Mouse (Mus musculus): ENCODE data around the gene Entpd1.

Entpd1 gene

DNA sequence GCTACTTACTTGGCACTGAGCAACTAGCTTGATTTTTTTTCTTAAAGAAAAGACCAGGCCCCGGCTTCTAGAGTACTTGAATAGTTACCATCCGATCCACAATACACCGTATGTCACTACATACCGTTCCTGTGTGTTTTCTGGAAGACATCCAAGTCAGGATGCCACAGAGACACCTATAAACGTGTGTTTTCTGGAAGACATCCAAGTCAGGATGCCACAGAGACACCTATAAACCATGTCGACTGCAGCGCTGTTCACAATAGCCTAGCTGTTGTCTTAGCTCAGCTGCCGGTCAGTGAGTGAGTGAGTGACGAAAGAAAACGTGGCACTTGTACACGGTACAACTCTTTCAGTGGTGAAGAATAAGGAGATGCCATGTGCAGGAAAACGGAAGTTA is 13.8 kb downstream of the Entpd1 start:
- in situ Hi-C loops (cut with MboI, MseI) = no loop called here

DNA sequence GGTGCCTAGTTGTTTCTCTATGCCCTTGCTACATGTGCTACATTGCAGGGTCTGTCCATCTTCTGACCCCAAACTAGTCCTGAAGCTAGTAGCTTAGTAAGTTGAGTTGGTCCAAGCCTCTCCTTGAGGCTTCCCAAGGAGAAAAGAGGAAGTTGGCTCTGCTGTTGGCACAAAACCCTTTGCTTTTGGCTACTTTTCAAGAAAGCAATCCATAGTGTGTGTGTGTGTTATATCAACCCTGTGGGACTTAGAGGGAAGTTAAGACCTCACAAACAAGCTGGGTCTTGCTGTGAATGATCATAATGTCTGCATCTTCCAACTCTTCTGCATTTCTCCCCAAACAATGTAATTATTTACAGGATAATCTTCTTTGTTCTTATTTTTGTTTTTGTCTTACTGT is 16.8 kb downstream of the Entpd1 start:
- in situ Hi-C loops (cut with MboI, MseI) = no loop called here

DNA sequence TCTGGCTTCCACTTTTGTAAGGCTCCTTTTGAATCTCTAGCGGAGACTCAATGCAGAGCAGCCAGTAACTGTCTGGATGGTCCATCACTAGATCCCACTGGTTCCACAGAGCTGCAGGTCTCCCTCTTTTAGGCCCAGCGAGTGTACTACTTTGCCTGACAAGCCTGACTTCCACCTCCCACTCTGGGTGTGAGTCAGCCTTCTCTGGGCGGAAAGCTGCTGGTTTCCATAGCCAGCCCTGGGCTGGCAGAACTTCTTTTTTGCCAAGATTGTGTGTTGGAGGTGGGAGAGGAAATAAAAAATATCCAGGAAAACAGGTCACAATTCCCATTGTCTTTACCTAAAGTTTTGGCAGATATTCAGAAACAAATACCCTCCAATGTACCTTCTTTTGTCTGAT is 17.9 kb downstream of the Entpd1 start:
- in situ Hi-C loops (cut with MboI, MseI) = no loop called here

DNA sequence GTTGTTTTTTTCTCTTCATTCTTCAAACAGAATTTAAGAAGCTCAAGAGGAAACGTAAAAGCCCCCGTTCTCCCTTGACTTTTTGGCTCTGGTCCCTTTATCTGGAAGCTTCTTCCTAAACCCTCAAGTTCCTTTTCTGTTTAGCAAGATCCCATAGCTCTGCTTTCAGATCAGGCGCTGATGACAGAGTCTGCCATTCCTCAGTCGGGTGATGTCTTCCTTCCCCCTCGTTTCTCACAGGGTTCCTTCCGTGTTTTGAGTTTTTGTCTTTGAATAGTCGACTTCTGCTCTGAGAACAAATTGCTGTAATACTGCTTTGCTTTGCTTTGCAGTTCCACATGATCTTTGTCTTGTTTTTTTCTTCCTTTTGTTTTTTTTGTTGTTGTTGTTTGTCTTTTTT is 18.4 kb downstream of the Entpd1 start:
- in situ Hi-C loops (cut with MboI, MseI) = no loop called here

DNA sequence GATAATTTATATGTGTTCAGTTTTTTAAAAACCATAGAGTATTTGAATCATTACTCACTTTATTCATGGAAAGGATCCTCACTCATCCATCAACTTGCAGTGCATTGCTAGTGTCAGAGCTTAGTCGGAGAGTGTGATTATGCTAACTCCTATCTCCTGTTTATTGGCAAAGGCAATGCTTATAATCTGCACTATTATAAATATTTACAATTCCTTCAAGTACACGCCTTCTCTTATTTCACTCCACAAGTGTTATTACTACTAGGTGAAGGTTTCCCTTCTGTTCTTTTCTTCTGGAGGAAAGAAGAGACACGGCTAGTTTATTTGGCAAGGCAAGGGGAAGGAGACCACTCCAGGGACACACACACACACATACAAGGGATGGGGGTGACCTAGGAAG is 20.0 kb downstream of the Entpd1 start:
- in situ Hi-C loops (cut with MboI, MseI) = no loop called here

DNA sequence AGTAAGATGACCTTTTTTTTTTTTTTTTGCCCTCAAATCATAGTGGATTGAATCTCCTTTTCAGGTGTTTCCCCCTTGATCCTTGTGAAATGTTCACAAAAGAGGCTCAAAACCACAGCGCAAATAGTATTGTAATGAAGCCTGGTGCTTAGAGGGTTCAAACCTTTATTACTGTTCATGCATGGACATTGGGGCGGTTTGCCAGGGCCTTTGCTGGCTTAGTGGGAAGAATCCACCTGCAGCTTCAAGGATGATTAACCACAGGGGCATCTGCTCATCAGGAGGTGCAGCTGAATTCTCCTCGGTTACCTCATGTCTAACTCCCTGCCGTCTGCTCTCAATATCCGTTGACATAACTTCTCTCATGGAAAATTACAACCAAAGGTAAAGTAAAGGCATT is 20.5 kb downstream of the Entpd1 start:
- in situ Hi-C loops (cut with MboI, MseI) = no loop called here

DNA sequence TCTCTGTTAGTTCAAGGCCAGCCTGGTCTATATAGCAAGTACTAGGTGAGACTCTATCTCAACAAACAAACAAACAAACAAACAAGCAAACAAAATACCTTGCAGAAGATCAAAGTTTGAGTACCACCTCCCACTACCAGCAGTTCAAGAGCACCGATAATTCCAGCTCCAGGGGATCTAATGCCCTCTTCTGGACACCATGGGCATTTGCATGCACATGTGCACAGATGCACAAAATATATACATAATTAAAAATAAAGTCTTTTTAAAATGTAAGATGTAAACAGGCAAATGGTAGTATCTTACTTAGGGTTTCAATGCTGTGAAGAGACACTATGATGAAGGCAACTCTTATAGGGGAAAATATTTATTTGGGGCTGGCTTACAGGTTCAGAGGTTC is 21.0 kb downstream of the Entpd1 start:
- in situ Hi-C loops (cut with MboI, MseI) = no loop called here

DNA sequence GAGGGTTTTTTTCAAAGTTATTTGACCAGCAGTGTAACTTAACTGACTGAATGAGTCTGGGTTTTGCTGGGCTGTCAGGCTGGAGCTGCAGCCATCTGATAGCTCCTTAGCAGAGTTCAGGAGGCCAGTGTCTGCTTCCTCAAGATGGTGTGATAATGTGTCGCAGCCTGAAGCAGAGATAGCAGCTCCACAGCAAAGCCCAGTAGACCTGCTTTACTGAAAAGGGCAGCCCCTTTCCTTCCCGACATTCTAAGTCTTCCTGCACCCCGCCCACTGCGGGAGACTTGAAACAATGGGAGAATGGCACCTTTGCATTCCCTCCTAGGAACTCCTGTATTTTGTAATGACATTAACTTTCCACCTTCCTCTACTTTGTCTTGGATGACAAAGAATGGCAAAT is 24.9 kb downstream of the Entpd1 start:
- in situ Hi-C loops (cut with MboI, MseI) = no loop called here

DNA sequence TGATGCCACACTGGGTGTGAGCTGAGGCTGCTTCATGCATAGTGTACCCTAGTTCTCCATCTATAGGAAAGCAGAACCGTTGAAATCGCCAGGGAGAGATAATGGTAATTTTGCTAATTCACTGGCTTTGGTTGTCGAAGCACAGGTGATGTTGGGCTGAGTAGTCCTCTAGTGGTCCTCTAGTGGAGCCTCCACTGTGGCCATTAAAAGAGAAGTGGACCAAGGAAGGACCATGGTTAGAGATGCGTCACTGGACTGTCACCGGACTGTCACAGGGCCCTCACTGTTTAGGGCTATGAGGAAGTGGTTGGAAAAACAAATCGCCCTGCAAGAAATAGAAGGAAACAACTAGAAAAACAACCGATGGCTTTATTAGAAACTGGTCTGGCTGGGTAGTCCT is 25.4 kb downstream of the Entpd1 start:
- in situ Hi-C loops (cut with MboI, MseI) = no loop called here

DNA sequence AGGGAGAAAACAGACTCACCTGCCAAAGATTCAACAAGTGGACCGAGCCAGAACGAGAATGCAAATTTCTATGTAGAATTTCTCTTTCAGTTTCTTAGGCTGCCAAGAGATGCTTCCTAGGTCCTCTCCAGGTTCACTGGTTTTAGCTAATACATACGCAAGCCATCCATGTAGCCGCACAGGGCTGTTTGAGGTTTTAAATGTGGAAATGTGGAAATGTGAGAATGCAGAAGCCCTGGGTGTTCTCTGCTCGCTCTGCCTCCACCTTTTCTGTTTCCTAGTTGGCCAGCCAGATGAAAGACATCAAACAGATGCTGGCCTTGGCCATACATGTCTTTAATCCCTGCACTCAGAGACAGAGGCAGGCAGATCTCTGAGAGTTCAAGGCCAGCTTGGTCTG is 26.4 kb downstream of the Entpd1 start:
- in situ Hi-C loops (cut with MboI, MseI) = no loop called here

DNA sequence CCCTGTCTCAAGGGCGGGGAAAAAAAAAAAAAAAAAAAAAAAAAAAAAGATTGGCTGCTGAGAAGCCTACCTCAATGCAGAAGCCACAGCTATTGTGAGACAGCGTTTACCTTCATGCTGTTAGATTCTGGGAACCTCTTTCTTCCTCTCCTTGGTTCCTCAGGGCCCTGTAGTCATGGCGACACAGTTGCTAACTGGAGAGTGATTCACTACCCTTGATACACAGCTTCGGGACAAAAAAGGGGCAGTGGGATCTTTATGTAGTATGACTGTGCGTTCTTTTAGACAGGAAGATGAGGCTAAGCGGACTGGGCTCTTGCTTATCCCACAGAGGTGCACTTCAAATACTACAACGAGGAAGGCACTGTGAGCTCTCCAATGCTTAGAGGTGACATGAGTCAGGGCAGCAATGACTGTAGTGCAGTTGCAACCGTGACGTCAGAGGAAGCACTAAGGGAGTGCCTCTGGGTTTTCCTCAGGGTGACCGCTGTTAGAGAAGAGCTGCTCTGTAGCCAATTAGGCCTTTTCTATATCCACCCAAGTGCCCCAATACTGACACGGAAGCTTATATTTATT is 27.7 kb downstream of the Entpd1 start:
- in situ Hi-C loops (cut with MboI, MseI) = no loop called here

DNA sequence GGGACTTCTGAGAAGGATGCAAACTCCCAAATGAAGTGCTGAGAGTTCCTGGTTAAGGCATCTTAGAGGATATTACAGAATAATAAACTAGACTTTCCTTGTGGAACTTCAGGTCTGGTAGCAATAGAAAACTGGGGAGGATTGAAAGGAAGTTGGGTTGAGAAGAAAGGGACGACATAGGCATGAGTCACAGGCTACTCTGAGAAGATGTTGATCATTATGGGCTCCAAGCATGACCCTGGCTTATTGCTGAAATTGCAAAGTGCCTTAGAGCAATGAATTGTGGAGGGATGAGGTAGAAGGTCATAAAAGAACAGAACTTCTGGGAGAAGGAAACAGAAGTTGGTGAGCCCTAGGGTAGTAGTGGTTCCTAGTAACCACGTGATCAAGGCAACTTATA is 28.6 kb downstream of the Entpd1 start:
- in situ Hi-C loops (cut with MboI, MseI) = no loop called here

DNA sequence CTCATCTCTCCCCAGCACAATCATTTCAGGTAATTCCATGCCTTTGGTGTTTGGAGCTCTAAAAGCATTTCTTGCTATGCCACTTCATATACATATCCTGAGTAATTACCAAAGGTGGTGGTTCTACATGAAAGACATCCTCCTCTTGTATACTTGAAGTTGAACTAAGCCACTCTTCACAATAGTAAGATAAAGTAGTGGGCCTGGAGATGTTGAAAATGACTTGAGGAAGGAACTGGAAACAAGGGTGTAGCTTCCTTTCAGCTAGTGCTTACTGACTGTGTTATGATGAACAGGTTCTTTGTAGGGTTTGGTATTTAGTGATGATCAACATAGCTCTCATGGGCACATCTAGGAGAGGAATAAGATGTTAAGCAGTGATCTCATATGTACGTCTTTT is 31.7 kb downstream of the Entpd1 start:
- in situ Hi-C loops (cut with MboI, MseI) = no loop called here

DNA sequence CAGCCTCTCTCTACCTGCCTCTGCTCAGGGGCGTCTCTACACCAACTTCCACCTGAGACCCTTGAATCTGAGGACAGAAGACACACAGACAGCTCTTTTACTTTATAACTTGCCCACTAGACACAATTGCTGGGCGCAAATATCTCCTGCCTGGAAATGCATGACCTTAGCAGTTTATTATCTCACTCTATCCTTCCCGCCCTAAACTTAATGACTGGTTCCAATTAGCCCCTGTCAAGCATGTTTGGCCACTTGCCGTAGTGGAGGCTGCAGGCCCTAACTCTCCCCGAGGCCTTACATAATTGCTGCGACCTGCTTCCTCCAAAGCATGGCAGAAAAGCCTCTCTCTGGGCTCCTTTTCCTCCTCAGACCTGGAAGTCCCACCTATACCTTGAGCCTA is 34.2 kb downstream of the Entpd1 start:
- in situ Hi-C loops (cut with MboI, MseI) = no loop called here

DNA sequence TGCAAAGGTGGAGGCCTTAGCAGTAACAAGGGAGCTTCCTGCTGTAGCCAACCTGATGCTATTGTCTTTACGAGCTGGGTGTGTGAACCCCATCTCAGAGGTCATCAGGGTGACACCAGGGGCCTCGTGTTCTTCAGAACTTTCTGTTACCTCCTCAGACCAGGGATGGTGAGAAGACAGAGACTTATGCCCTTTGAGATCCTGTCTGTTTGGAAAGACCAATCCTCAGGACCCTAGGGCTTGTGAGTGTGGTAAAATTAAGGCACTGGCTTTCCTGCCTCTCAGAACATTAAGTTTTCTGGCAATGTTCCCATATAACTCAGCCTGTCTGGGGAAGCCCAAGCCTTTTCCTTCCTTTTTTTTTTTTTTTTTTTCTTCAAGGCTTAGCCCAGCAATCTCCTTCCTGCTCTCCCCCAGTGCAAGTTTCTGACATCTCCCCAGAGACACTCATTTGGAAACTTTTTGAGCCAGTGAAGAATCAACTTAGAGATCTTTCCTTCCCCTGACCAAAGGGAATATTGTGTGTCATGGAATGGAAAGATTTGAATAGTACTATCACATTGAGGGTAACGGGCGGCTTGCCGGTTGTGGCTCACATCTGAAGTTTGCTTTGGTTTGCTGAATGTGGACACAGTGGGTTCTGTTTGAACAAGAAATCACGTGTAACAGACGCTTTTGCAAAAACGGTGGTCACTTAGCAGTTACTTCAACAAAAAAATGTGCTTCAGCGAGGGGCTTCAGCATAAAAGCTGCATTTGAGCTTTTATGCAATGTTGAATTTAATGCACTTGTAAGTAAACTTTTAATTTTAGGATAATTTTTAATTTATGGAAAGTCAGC is 35.4 kb downstream of the Entpd1 start:
- in situ Hi-C loops (cut with MboI, MseI) = no loop called here

DNA sequence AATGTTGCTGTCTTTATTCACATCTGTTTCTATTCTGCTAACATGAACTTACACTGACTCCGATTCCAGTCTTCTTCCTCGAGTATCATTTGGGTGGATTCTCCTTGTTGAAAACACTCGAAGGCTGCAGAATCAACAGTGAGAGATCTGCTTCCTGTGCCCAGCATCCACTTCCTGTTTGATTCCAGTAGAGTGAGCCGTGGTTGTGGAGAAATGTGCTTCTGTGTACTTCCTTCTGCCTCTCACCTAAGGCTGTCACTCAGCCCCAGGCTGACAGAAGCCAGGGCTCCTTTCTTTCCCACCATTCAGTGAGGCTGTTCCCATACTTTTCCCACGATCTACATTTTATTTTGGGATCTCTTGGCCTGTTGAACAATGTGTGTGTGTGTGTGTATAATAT is 37.9 kb downstream of the Entpd1 start:
- in situ Hi-C loops (cut with MboI, MseI) = no loop called here

DNA sequence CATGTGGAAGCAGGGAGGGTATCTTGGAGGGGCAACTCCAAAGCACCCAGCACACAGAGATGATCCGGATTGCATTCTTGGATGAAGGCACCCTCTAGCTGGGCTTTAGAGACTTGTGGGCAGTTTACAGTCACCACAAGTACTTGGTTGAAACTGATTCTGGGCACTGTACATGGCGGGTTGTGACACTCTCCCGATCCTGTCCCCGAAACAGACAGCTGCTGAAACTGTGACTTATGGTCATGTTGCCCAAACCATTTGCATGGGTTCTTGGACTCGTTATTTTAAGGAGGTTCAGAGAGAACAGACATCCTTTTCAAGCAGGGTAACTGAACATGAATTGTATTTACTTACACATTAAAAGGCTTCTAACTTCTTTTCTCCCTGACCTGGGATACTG is 44.0 kb downstream of the Entpd1 start:
- in situ Hi-C loops (cut with MboI, MseI) = no loop called here

DNA sequence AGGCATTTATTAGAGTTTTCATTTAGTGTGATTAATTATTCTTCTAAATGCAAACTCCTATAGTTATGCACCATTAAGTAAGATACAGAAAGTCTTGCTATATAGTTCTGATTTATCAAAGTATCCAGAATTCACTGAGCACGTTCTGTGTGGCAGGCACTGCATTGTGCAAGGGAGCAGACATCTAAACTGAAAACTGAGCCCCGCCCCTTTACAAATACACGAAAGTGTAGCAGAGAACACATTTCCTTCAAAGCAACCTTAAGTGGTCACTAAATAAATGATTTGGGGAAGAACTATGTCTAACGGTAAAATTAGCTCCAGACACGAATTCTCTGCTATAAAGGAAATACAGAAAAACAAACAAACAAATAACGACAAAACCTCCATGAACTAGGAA is 46.1 kb downstream of the Entpd1 start:
- in situ Hi-C loops (cut with MboI, MseI) = no loop called here

DNA sequence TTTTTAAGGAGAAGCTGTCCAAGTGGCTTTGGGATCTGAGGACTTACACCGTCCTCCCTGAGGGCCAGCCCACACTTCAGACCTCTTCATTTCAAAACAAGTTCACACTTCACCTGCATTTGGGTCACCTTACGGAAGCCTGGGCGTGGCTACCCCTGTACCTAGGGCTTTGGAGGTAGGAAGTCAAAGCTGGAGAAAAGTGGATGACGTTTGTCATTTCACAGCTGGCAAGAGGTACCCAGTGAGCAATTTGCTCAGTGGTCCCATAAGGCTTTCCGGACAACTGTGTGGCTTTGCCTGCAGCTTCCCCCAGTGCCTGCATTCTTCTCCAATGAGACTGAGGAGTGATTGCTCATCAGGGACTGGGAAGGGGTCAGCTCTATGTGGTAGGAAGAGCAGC is 46.8 kb downstream of the Entpd1 start:
- in situ Hi-C loops (cut with MboI, MseI) = no loop called here

DNA sequence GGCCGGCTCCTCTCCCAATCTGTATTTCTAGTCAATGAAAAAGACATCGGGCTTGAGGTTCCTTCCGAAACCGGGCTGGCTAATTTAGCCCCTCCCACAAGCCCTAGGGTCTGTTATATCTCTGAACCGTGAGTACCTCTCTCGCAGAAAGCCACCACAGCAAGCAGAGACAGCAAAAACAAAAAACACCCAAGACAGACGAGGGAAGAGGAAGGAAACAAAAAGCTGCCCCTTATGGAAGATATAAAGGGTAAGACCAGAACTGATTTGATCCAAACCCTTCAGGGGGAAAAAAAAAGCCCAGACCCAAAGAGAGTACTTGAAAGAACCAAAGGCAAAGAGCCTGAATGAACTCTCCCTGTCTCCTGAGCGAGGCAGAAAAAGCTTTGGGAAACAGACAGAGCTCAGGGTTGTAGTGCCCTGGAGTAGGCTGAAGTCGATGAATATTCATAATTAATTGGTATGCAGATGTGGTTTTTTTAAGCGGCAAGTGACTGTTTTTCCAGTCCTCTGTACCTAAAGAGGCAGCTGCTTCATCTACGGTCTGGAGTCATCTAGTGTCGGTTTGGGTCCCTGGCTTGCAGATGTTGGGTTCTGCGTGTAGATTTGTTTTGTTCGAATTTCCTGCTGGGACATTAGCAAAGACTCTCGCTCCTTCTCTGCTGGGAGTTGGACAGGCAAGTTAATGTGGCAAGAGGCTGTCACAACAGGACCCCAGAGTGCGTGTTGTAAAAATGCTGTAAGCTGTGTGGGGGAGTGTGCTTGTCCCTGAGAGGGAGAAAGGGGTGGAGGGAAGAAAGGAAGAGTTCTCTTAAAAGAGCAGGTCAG is 47.7 kb downstream of the Entpd1 start:
- in situ Hi-C loops (cut with MboI, MseI) = no loop called here

DNA sequence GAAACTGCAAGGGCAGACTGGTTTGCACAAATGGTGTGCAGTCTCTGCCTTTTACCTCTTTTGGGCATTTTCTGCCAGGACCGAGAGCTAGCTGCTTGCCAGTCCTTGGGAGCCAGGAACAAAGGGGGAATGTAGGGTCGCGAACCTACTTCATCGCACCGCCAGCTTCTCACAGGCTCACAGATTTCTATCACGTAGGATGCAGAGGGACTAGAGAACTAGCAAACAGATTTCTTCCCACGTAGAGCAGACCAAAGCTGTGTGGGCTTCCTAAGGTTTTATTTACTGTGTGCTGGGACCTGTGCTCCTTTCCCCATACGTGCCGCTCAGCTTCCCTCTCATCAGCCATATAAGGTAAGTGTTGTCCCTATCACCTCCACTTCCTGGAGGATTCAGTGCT is 48.3 kb downstream of the Entpd1 start:
- in situ Hi-C loops (cut with MboI, MseI) = no loop called here

DNA sequence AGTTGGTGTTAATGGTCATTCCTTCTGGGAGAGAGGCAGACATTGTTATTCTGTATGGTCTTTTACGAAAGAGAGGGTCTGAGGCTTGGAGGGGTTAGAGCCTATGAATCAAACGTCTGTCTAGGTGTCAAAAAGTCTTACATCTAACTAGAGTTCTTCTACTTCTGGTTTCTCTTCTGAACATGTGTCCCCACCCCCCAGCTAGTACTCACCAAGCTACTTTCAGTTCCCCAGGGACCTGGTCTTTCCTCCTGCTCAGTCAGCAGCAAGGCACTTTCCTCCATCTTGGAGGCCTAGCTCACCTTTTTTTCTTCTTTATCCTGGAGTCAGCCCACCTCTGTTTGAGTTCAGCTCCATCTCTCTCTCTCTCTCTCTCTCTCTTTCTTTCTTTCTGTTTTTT is 48.9 kb downstream of the Entpd1 start:
- in situ Hi-C loops (cut with MboI, MseI) = no loop called here

DNA sequence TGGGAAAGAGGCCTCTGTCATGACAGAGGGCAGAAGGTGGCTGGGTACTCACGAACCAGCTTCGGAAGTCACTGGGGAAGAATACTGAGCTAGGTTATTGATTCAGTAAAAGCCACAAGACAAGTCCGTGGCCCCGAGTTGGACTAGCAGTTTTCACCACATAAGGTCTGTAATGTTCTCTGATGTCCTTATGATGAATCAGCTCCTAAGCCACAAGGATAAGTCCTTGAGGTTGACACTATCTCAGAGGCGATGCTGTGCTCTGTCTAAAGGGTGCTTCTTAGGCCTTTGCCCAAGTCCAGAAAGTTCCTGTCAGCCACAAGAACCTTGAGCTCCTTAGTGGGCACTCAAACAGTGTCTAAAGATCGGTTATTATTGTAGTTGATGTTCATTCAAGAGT is 49.7 kb downstream of the Entpd1 start:
- in situ Hi-C loops (cut with MboI, MseI) = no loop called here
